In the genomic region with DNA sequence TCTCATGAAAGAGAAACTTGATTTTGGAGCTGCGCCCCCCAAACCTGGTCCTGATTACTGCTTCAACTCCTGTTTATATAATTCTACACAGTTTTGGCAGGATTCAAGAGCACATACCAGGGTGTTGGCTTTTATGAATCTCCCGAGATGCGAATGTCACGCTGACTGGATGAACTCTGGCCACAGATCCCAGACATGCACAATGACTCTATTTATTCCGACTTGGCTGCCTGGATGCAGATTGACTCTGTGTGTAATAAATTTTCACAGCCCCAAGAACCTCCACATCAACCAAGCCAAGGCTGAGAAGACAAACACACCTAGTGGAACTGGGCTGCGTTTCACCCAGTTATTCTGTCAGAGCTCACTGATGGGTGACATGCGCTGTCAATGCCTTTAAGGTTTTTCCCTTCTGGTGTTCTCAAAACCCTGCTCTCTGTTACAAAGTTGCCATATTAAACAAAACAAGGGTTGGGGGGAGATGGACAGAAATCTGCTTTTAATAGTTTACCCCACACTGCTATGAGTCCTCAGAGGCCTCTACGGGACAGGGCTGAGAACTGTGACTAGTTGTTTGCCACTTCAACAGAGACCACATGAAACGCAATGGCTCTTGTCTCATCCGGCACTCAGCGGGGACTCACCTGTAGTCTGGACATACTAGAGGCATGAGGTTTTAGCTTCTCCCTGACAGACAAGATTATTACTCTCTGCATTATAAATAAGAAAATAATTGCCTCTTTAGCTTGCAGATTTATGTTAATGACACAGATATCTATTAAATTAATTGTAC, we compare ENCODE assay signal across 8 mouse cellular contexts.
DNase-seq lines count a peak whose midpoint lies in the region; ATAC-seq and TF ChIP-seq lines count a peak whose summit lies in the region.

No protein-coding gene starts in this region.

- DNase-seq in heart, postnatal 10 days = peak; percentile 66 to 68
- peak; percentile 76 for DNase-seq in mesoderm, embryonic 11.5 days (ENCODE audit: low read depth, low spot score)
- DNase-seq in frontal cortex, postnatal 36 days (ENCODE audit: low spot score in 2 of 2) = no peak
- no peak for DNase-seq in spleen, postnatal 10 days (ENCODE audit: low spot score in 2 of 2)
- no peak for DNase-seq in adrenal gland, adult 2 months

- H3K9ac ChIP-seq in intestine, embryonic 16.5 days (ENCODE audit: low read depth, low read length) = no peak overlapping the region
- H3K9ac ChIP-seq in intestine, postnatal 0 days (ENCODE audit: low read depth, low read length) = no peak overlapping the region
- H3K9ac ChIP-seq in embryonic facial prominence, embryonic 12.5 days = no peak overlapping the region

- peak; percentile 60 for ATAC-seq in intestine, embryonic 16.5 days
- no peak for ATAC-seq in intestine, postnatal 0 days
- ATAC-seq in embryonic facial prominence, embryonic 12.5 days (ENCODE audit: insufficient number of reproducible peaks, insufficient read depth, low FRiP score, low TSS enrichment) = no peak

- no peak overlapping the region; the same call in 1 of the 2 replicates for H3K4me2 ChIP-seq in intestine, embryonic 16.5 days (ENCODE audit: low read depth, low read length)
- no peak overlapping the region for H3K4me2 ChIP-seq in intestine, postnatal 0 days (replicated peaks; ENCODE audit: low read depth)
- H3K4me2 ChIP-seq in embryonic facial prominence, embryonic 12.5 days (replicated peaks) = no peak overlapping the region

- H3K4me3 ChIP-seq in intestine, embryonic 16.5 days (ENCODE audit: low read length) = no peak overlapping the region
- no peak overlapping the region for H3K4me3 ChIP-seq in intestine, postnatal 0 days (ENCODE audit: low read depth, low read length)
- H3K4me3 ChIP-seq in embryonic facial prominence, embryonic 12.5 days = no peak overlapping the region

- no peaks in the 10 kb centered on the region for H3K36me3 ChIP-seq in intestine, embryonic 16.5 days (ENCODE audit: control insufficient read depth, insufficient read depth, low read length)
- no peaks in the 10 kb centered on the region; the same call in 1 of the 2 replicates for H3K36me3 ChIP-seq in intestine, postnatal 0 days (ENCODE audit: control insufficient read depth, insufficient read depth)
- H3K36me3 ChIP-seq in embryonic facial prominence, embryonic 12.5 days = peaks cover 11% of the 10 kb centered on the region

- no peak for TF ChIP-seq CTCF in intestine, postnatal 0 days (IDR thresholded peaks at IDR 0.05; ENCODE audit: low read depth)

- peaks cover 11% of the 10 kb centered on the region for H3K4me1 ChIP-seq in intestine, embryonic 16.5 days (ENCODE audit: control insufficient read depth, insufficient read depth, low read length)
- H3K4me1 ChIP-seq in intestine, postnatal 0 days (replicated peaks; ENCODE audit: control insufficient read depth, insufficient read depth, low read length) = no peaks in the 10 kb centered on the region
- H3K4me1 ChIP-seq in embryonic facial prominence, embryonic 12.5 days = peaks cover 36% of the 10 kb centered on the region

- WGBS in intestine, embryonic 16.5 days = 47% methylated on average over 11 of the region's 11 CpGs
- 52% methylated on average over 11 of the region's 11 CpGs for WGBS in intestine, postnatal 0 days
- 40% methylated on average over 11 of the region's 11 CpGs for WGBS in embryonic facial prominence, embryonic 12.5 days

- no peak overlapping the region for H3K27ac ChIP-seq in intestine, embryonic 16.5 days (ENCODE audit: low read length)
- no peak overlapping the region for H3K27ac ChIP-seq in intestine, postnatal 0 days (ENCODE audit: low read depth, low read length)
- H3K27ac ChIP-seq in embryonic facial prominence, embryonic 12.5 days = peak overlapping the region; percentile 63

- H3K9me3 ChIP-seq in intestine, embryonic 16.5 days (ENCODE audit: control insufficient read depth, low read length) = no peaks in the 10 kb centered on the region
- peaks cover 5% of the 10 kb centered on the region; the same call in 1 of the 2 replicates for H3K9me3 ChIP-seq in intestine, postnatal 0 days (ENCODE audit: control insufficient read depth)
- no peaks in the 10 kb centered on the region for H3K9me3 ChIP-seq in embryonic facial prominence, embryonic 12.5 days

- no peaks in the 10 kb centered on the region for H3K27me3 ChIP-seq in intestine, embryonic 16.5 days (replicated peaks; ENCODE audit: control insufficient read depth, insufficient read depth, low read length)
- H3K27me3 ChIP-seq in intestine, postnatal 0 days (replicated peaks; ENCODE audit: control insufficient read depth, insufficient read depth, low read length) = no peaks in the 10 kb centered on the region
- no peaks in the 10 kb centered on the region for H3K27me3 ChIP-seq in embryonic facial prominence, embryonic 12.5 days

- intact Hi-C loops in heart, postnatal 10 days (cut with DNase I) = no loop called here

Comparison
In these comparisons a context has a peak if more than half of its experiments do, and no peak if none do; other contexts are left out.
1. DNase-seq: peak in heart, postnatal 10 days (2 of 2) and mesoderm, embryonic 11.5 days (single experiment); none in frontal cortex, postnatal 36 days (0 of 2), spleen, postnatal 10 days (0 of 2) and adrenal gland, adult 2 months (single experiment).